Mouse (Mus musculus) heart, postnatal 0 days (tissue): ENCODE measurements at regions not wholly inside any gene's neighbourhood (a gene's known extent, or its start where the extent isn't known, plus 50 kb on each side); places are given as distances from the start of the nearest gene placed in this dataset.

Source experiments
- ATAC-seq: fragments of 200-750 bp; cut with Nextera tagmentation; 2 replicates; pipeline ENCODE4 v1.8.0; 2017; ENCODE audit warnings: low read depth, moderate number of reproducible peaks, moderate library complexity; ENCODE audit not compliant: insufficient read depth
- DNase-seq: peaks from one replicate; pipeline ENCODE4 v3.0.0-alpha.2; 2016; ENCODE audit warnings: low spot score
- H3K27ac ChIP-seq: fragments of 300-500 bp; sonication (generic); 2 replicates; pipeline ENCODE4 v1.5.1; 2014; ENCODE audit warnings: low read depth, mild to moderate bottlenecking
- H3K27me3 ChIP-seq: fragments of 300-500 bp; sonication (generic); 2 replicates; pipeline ENCODE4 v1.6.1; 2014; ENCODE audit warnings: low read length, mixed read lengths; ENCODE audit not compliant: control insufficient read depth, insufficient read depth
- H3K36me3 ChIP-seq: fragments of 300-500 bp; sonication (generic); replicated peaks from 2 replicates; pipeline ENCODE4 v1.6.1; 2014; ENCODE audit warnings: low read length, mixed read lengths; ENCODE audit not compliant: control insufficient read depth, insufficient read depth
- H3K4me1 ChIP-seq: fragments of 300-500 bp; sonication (generic); 2 replicates; pipeline ENCODE4 v1.6.1; 2014; ENCODE audit warnings: antibody characterized with exemption; ENCODE audit not compliant: control insufficient read depth, insufficient read depth
- H3K4me2 ChIP-seq: fragments of 300-500 bp; sonication (generic); 2 replicates; pipeline ENCODE4 v1.6.1; 2014; ENCODE audit warnings: low read depth, mild to moderate bottlenecking, low read length, moderate library complexity
- H3K4me3 ChIP-seq: fragments of 300-500 bp; sonication (generic); 2 replicates; pipeline ENCODE4 v1.5.1; 2014; ENCODE audit warnings: low read depth, low read length
- H3K9ac ChIP-seq: fragments of 300-500 bp; sonication (generic); replicated peaks from 2 replicates; pipeline ENCODE4 v1.6.1; 2014; ENCODE audit warnings: low read depth, low read length, mixed read lengths
- H3K9me3 ChIP-seq: fragments of 300-500 bp; sonication (generic); replicated peaks from 2 replicates; pipeline ENCODE4 v1.6.1; 2016; ENCODE audit warnings: low read length; ENCODE audit not compliant: control insufficient read depth
- CTCF ChIP-seq: IDR thresholded peaks from 2 replicates; pipeline ENCODE4 v1.5.1; 2016; ENCODE audit warnings: antibody characterized with exemption, control low read depth, low read depth
- EP300 ChIP-seq: IDR thresholded peaks from 2 replicates; pipeline ENCODE4 v1.6.1; 2016; ENCODE audit warnings: antibody characterized with exemption, low read depth
- WGBS: fragments of 180-500 bp; shearing (Covaris S2); extraction: QIAGEN DNeasy Blood & Tissue Kit; methylation state at CpG from one replicate; pipeline ENCODE4 v1.1.7; 2014; 5-methylcytosine and 5-hydroxymethylcytosine counted together

DNA sequence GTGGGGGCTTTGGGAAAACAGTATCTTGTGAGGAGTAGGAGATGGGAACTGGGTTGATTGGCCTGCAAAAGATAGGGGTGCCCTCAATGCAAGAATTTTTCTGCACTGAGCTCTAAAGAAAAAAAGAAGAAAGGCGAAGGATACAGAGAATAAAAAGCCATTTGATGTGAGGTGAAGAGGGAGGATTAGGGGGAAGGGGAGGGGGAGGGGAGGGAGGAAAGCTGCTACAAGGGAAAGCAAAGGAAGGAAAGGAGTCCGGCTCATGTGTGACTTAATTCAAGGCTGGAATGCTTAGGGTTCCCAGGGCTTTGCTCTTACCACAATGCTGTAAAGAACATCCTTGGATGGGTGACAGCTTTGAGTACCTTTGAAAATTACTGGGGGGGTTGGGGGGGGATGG lies 79.4 kb downstream of the Nkx2-1 start:
- H3K4me1 ChIP-seq, result no peaks in the 10 kb centered on the region

DNA sequence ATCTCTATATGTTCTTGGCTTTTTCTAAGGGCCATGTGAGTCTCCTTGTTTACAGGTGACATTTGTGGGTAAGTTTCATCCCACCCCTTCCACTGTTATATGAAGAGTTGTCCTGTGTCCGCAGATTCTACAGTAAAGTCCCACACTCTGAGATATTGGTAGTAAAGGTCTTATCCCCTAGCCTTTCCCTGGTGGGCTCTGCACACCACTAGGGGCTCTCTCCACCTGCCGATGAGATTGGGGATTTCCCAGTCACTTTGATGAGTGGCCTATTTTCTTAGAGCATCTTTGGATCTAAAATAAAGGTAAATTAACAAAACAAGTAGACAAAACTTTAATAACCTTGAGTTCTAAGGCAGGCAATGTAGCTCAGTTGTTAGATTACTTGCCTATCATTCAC lies 86.4 kb downstream of the Nkx2-1 start:
- 71% methylated on average over 2 of the region's 2 CpGs for WGBS
- no peak overlapping the region for H3K4me3 ChIP-seq
- ATAC-seq (no peak), DNase-seq (no peak)
- no peaks in the 10 kb centered on the region for H3K27me3 ChIP-seq
- no peaks in the 10 kb centered on the region for H3K36me3 ChIP-seq
- H3K9me3 ChIP-seq, result no peaks in the 10 kb centered on the region
- no peak overlapping the region for H3K27ac ChIP-seq
- H3K4me1 ChIP-seq, result no peaks in the 10 kb centered on the region
- TF ChIP-seq CTCF (no peak), EP300 (no peak)
- H3K9ac ChIP-seq, result no peak overlapping the region
- H3K4me2 ChIP-seq, result no peak overlapping the region

More for the DNA sequence above, 79.4 kb downstream of the Nkx2-1 start:
- 0 out of 2 replicates have a peak, but pooled peaks cover 2% of the 10 kb centered on the region for H3K27me3 ChIP-seq
- no peak overlapping the region for H3K9ac ChIP-seq
- ATAC-seq (no peak), DNase-seq (no peak)
- H3K4me2 ChIP-seq, result no peak overlapping the region
- H3K36me3 ChIP-seq, result no peaks in the 10 kb centered on the region
- no peak overlapping the region for H3K27ac ChIP-seq
- TF ChIP-seq EP300 (no peak), CTCF (no peak)
- 16% methylated on average over 2 of the region's 2 CpGs for WGBS
- no peak overlapping the region for H3K4me3 ChIP-seq
- no peaks in the 10 kb centered on the region for H3K9me3 ChIP-seq

GRCm38 (mm10) chr12:56448786-56449564 lies 87.7 kb downstream of the Nkx2-1 start:
- Histone ChIP-seq H3K36me3 (no peaks in the 10 kb centered on the region), H3K9me3 (no peaks in the 10 kb centered on the region), H3K4me2 (no peak overlapping the region), H3K27ac (no peak overlapping the region), H3K4me3 (no peak overlapping the region), H3K27me3 (no peaks in the 10 kb centered on the region), H3K9ac (no peak overlapping the region), H3K4me1 (no peaks in the 10 kb centered on the region)
- TF ChIP-seq EP300 (no peak), CTCF (no peak)
- 77% methylated on average over 12 of the region's 12 CpGs for WGBS
- ATAC-seq (no peak), DNase-seq (no peak)

- ATAC-seq (no peak), DNase-seq (no peak)
- Histone ChIP-seq H3K27me3 (no peaks in the 10 kb centered on the region), H3K27ac (no peak overlapping the region), H3K4me3 (no peak overlapping the region), H3K9me3 (no peaks in the 10 kb centered on the region), H3K4me2 (no peak overlapping the region), H3K9ac (no peak overlapping the region), H3K36me3 (no peaks in the 10 kb centered on the region), H3K4me1 (no peaks in the 10 kb centered on the region)
- WGBS, result 77% methylated on average over 8 of the region's 8 CpGs
- TF ChIP-seq CTCF (no peak), EP300 (no peak)
These were observed 95.4 kb downstream of the Nkx2-1 start for GRCm38 (mm10) chr12:56441166-56441817.

DNA sequence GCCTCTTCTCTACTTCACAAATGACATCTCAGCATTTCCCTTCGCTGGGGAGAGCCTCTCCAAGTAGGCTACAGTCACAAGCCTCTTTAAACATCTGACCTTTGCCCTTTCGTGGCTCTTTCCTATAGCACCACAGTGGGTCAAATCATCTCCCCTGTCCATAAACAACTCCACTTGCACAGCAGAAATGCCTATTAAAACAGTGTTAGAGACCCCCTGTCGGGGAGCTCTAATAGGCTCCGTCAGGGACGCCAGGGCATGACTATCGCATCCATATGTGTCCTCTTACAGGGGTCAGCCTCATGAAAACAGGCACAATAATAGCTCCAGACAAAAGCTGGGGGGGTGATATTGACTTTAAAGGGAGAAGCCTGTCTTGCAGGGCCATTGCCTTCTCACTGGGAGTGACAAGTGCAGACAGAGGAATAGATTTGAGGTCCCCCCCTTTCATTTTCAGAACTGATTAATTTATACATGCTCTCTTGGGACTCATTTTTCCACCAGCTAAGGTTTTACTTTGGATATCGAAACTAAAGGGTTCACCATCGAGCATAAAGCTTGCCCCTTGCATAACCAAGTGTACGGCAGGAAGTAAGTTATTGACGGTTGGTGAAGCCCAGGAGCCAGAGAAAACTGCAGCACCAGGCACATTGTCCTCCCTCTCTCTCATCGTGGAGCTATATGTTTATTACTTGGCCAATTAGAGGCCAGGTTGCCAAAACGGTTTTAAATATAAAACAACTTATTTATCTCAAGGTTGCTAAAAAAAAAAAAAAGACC lies 94.6 kb upstream of the Mbip start:
- DNase-seq, result no peak
- WGBS, result 66% methylated on average over 12 of the region's 12 CpGs
- Histone ChIP-seq H3K4me1 (no peaks in the 10 kb centered on the region), H3K36me3 (no peaks in the 10 kb centered on the region), H3K4me2 (no peak overlapping the region), H3K27me3 (no peaks in the 10 kb centered on the region), H3K9ac (no peak overlapping the region), H3K9me3 (no peaks in the 10 kb centered on the region), H3K27ac (no peak overlapping the region), H3K4me3 (no peak overlapping the region)
- TF ChIP-seq CTCF (no peak), EP300 (no peak)
- ATAC-seq, result no peak
